Mouse (Mus musculus): ENCODE data around the gene Srbd1.

- TF ChIP-seq CTCF (IDR thresholded peaks at IDR 0.05; ENCODE audit: borderline replicate concordance, extremely low read depth, insufficient read depth, insufficient read length) (no peak), POLR2A (IDR thresholded peaks at IDR 0.05; ENCODE audit: borderline replicate concordance, extremely low read depth, insufficient read depth, insufficient read length, poor library complexity, severe bottlenecking) (peak; percentile 13; the same call in 1 of the 2 replicates)
Measured at GRCm38 (mm10) chr17:86145079-86145951, at the start of gene Srbd1.

All from brain, embryonic 14.5 days (tissue).